Mouse (Mus musculus): ENCODE data around the gene Gm13287. TPM values are rescaled to one million over a fixed set of nuclear protein-coding genes. Genes with fewer than 3 reads are reported as not detected.
"Not testable (repeated sequence)": the region's sequence is repeated elsewhere in the genome, so short reads cannot be mapped to it uniquely, and the experiment has no call there.

The Gm13287 gene
- total RNA-seq (2021): not detected
- long read RNA-seq, experiment 1: 0 reads
- long read RNA-seq, experiment 2: 0 reads

- DNase-seq; intact Hi-C loops (cut with DNase I; ENCODE audit: low total_unique reads): not testable (repeated sequence)
Measured at GRCm38 (mm10) chr4:88802954-88803353, at the start of gene Gm13287. Gene Gm13287 (plus strand): TSS chr4:88803254.

GRCm38 (mm10) chr4:88754818-88755340 lies 48.2 kb upstream of the Gm13287 start, which contains the start of gene Gm13271:
Gene Gm13271 (plus strand): TSS chr4:88754868.
- DNase-seq: peak; percentile 53
- intact Hi-C loops (cut with DNase I; ENCODE audit: low total_unique reads): not testable (repeated sequence)

- DNase-seq; intact Hi-C loops (cut with DNase I; ENCODE audit: low total_unique reads): not testable (repeated sequence)
Measured at GRCm38 (mm10) chr4:88756581-88757513, 46.2 kb upstream of the Gm13287 start.

- peak; percentile 79 for DNase-seq
- intact Hi-C loops (cut with DNase I; ENCODE audit: low total_unique reads): not testable (repeated sequence)
Measured at GRCm38 (mm10) chr4:88757628-88758031, 45.4 kb upstream of the Gm13287 start.

GRCm38 (mm10) chr4:88758751-88759150 lies 44.3 kb upstream of the Gm13287 start:
- intact Hi-C loops (cut with DNase I; ENCODE audit: low total_unique reads); DNase-seq: not testable (repeated sequence)

- intact Hi-C loops (cut with DNase I; ENCODE audit: low total_unique reads); DNase-seq: not testable (repeated sequence)
Measured at GRCm38 (mm10) chr4:88759610-88760268, 43.3 kb upstream of the Gm13287 start, which contains the start of gene Gm13283. Gene Gm13283 (plus strand): TSS chr4:88760119.

GRCm38 (mm10) chr4:88760431-88760830 lies 42.6 kb upstream of the Gm13287 start:
- DNase-seq: peak; percentile 81
- intact Hi-C loops (cut with DNase I; ENCODE audit: low total_unique reads): not testable (repeated sequence)

- intact Hi-C loops (cut with DNase I; ENCODE audit: low total_unique reads): not testable (repeated sequence)
- DNase-seq: peak; percentile 67
Measured at GRCm38 (mm10) chr4:88761776-88762175, 41.3 kb upstream of the Gm13287 start.

GRCm38 (mm10) chr4:88762341-88762740 lies 40.7 kb upstream of the Gm13287 start:
- intact Hi-C loops (cut with DNase I; ENCODE audit: low total_unique reads); DNase-seq: not testable (repeated sequence)

GRCm38 (mm10) chr4:88763384-88764018 lies 39.6 kb upstream of the Gm13287 start:
- intact Hi-C loops (cut with DNase I; ENCODE audit: low total_unique reads): not testable (repeated sequence)
- DNase-seq: peak; percentile 57

- intact Hi-C loops (cut with DNase I; ENCODE audit: low total_unique reads); DNase-seq: not testable (repeated sequence)
Measured at GRCm38 (mm10) chr4:88773534-88773933, 29.5 kb upstream of the Gm13287 start, which contains the start of gene Gm13290. Gene Gm13290 (plus strand): TSS chr4:88773834.

- intact Hi-C loops (cut with DNase I; ENCODE audit: low total_unique reads); DNase-seq: not testable (repeated sequence)
Measured at GRCm38 (mm10) chr4:88776622-88777021, 26.4 kb upstream of the Gm13287 start, which contains the start of gene Gm13289. Gene Gm13289 (plus strand): TSS chr4:88776922.

- DNase-seq; intact Hi-C loops (cut with DNase I; ENCODE audit: low total_unique reads): not testable (repeated sequence)
Measured at GRCm38 (mm10) chr4:88779550-88779949, 23.5 kb upstream of the Gm13287 start, which contains the start of gene Gm13272. Gene Gm13272 (plus strand): TSS chr4:88779850.

- DNase-seq; intact Hi-C loops (cut with DNase I; ENCODE audit: low total_unique reads): not testable (repeated sequence)
Measured at GRCm38 (mm10) chr4:88780320-88780719, 22.7 kb upstream of the Gm13287 start.

- intact Hi-C loops (cut with DNase I; ENCODE audit: low total_unique reads); DNase-seq: not testable (repeated sequence)
Measured at GRCm38 (mm10) chr4:88781831-88782230, 21.2 kb upstream of the Gm13287 start, which contains the start of gene Ifnz. Gene Ifnz (plus strand): TSS chr4:88782131.

- intact Hi-C loops (cut with DNase I; ENCODE audit: low total_unique reads); DNase-seq: not testable (repeated sequence)
Measured at GRCm38 (mm10) chr4:88782335-88782734, 20.7 kb upstream of the Gm13287 start.

- DNase-seq; intact Hi-C loops (cut with DNase I; ENCODE audit: low total_unique reads): not testable (repeated sequence)
Measured at GRCm38 (mm10) chr4:88785409-88785808, 17.6 kb upstream of the Gm13287 start, which contains the start of gene Gm13276. Gene Gm13276 (plus strand): TSS chr4:88785709.

- peak; percentile 60 for DNase-seq
- intact Hi-C loops (cut with DNase I; ENCODE audit: low total_unique reads): not testable (repeated sequence)
Measured at GRCm38 (mm10) chr4:88788402-88788801, 14.7 kb upstream of the Gm13287 start, which contains the start of gene Gm13277. Gene Gm13277 (plus strand): TSS chr4:88788632.

GRCm38 (mm10) chr4:88791250-88791649 lies 11.8 kb upstream of the Gm13287 start, which contains the start of gene Gm13278:
Gene Gm13278 (plus strand): TSS chr4:88791550.
- DNase-seq; intact Hi-C loops (cut with DNase I; ENCODE audit: low total_unique reads): not testable (repeated sequence)

Data from gastrocnemius, postnatal 14 days (tissue).